Mouse (Mus musculus): ENCODE measurements around the gene Fgf9.

- TF ChIP-seq POLR2A (IDR thresholded peaks at IDR 0.05; ENCODE audit: control insufficient read depth, low read depth, low read length) (no peak), CTCF (IDR thresholded peaks at IDR 0.05; ENCODE audit: control insufficient read depth, insufficient read depth, insufficient replicate concordance, low read depth, low read length) (no peak)
Measured at GRCm38 (mm10) chr14:58104266-58104665, 33.9 kb downstream of the Fgf9 start.

Measured in testis, adult 2 months (tissue).